Mouse (Mus musculus) midbrain, embryonic 12.5 days (tissue): ENCODE results near the gene Keg1. TPM values are rescaled to one million over a fixed set of nuclear protein-coding genes. Genes with fewer than 3 reads are reported as not detected.

Source experiments
- polyA plus RNA-seq: library from polyadenylated mRNA; unstranded; fragments of >200 nt; fragmentation: Nextera tagmentation; extraction: Ambion mirVana; gene quantifications from 2 replicates; pipeline ENCODE4 v1.2.1, GENCODE M21; 2016

The Keg1 gene
- polyA plus RNA-seq, 1 experiment from 2014 or later = not detected

Other genes with a start within 250 kb of the Keg1 start
- 0.43 and 0.48 TPM in 2 replicates for gene Mpeg1, start 235.0 kb upstream of the Keg1 start, polyA plus RNA-seq
- gene Dtx4, start 194.3 kb upstream of the Keg1 start, polyA plus RNA-seq = 63.5 and 67.3 TPM in 2 replicates
- gene Fam111a, start 150.0 kb upstream of the Keg1 start, polyA plus RNA-seq = 15.4 and 16.7 TPM in 2 replicates
- not detected in 2 replicates for gene Gm4952, start 95.8 kb upstream of the Keg1 start, polyA plus RNA-seq
- gene Glyat, start 62.5 kb upstream of the Keg1 start, polyA plus RNA-seq = not detected in 2 replicates
- gene Olfr1442, start 25.3 kb upstream of the Keg1 start, polyA plus RNA-seq = not detected in 2 replicates
- not detected in 2 replicates for gene Olfr1443, start 17.7 kb upstream of the Keg1 start, polyA plus RNA-seq
- gene Cntf, start 69.8 kb downstream of the Keg1 start, polyA plus RNA-seq = 1.6 TPM in 2 replicates
- gene Zfp91, start 100.3 kb downstream of the Keg1 start, polyA plus RNA-seq = 22.1 and 22.7 TPM in 2 replicates
- gene Lpxn, start 100.4 kb downstream of the Keg1 start, polyA plus RNA-seq = 1.3 and 1.8 TPM in 2 replicates
- not detected in 2 replicates for gene Gm5244, start 150.9 kb downstream of the Keg1 start, polyA plus RNA-seq
- gene Olfr1444, start 161.5 kb downstream of the Keg1 start, polyA plus RNA-seq = not detected in 2 replicates
- gene Olfr1445, start 188.1 kb downstream of the Keg1 start, polyA plus RNA-seq = not detected in 2 replicates
- not detected in 2 replicates for gene Olfr1446, start 197.7 kb downstream of the Keg1 start, polyA plus RNA-seq
- not detected in 2 replicates for gene Olfr1447, start 208.0 kb downstream of the Keg1 start, polyA plus RNA-seq
- gene Olfr1448, start 228.6 kb downstream of the Keg1 start, polyA plus RNA-seq = not detected in 2 replicates
- gene Olfr1449, start 235.1 kb downstream of the Keg1 start, polyA plus RNA-seq = not detected in 2 replicates